Mouse (Mus musculus) embryonic fibroblast, embryonic 13.5 days (primary cell): ENCODE measurements around the gene Kazn. TPM values are rescaled to one million over a fixed set of nuclear protein-coding genes. Genes with fewer than 3 reads are reported as not detected.

Experiments used
- H3K27ac ChIP-seq: 2 replicates; pipeline ENCODE4 v1.5.1; 2012; ENCODE audit warnings: low read length, control low read depth, inconsistent platforms; ENCODE audit not compliant: insufficient read depth
- H3K4me1 ChIP-seq: 2 replicates; pipeline ENCODE4 v1.6.1; 2011; ENCODE audit warnings: low read length; ENCODE audit not compliant: control insufficient read depth, insufficient read depth
- H3K4me3 ChIP-seq: 2 replicates; pipeline ENCODE4 v1.5.1; 2011; ENCODE audit warnings: mild to moderate bottlenecking, control low read depth, low read length; ENCODE audit not compliant: insufficient read depth
- CTCF ChIP-seq: IDR thresholded peaks from 2 replicates; pipeline ENCODE4 v1.5.1; 2011; ENCODE audit warnings: mild to moderate bottlenecking, control low read depth, low read length, moderate library complexity, borderline replicate concordance; ENCODE audit not compliant: insufficient read depth
- POLR2A ChIP-seq: IDR thresholded peaks from 2 replicates; pipeline ENCODE4 v1.6.1; 2011; ENCODE audit warnings: low read depth, mild to moderate bottlenecking, control low read depth, low read length, moderate library complexity
- polyA plus RNA-seq: library from polyadenylated mRNA; stranded (reverse); fragments of >200 nt; gene quantifications from 2 replicates; pipeline ENCODE4 v1.2.4, GENCODE M21; 2011; ENCODE audit warnings: low read depth; ENCODE audit not compliant: missing spikeins, insufficient read length

The Kazn gene
- polyA plus RNA-seq, 1 experiment, result 14.4 TPM

DNA sequence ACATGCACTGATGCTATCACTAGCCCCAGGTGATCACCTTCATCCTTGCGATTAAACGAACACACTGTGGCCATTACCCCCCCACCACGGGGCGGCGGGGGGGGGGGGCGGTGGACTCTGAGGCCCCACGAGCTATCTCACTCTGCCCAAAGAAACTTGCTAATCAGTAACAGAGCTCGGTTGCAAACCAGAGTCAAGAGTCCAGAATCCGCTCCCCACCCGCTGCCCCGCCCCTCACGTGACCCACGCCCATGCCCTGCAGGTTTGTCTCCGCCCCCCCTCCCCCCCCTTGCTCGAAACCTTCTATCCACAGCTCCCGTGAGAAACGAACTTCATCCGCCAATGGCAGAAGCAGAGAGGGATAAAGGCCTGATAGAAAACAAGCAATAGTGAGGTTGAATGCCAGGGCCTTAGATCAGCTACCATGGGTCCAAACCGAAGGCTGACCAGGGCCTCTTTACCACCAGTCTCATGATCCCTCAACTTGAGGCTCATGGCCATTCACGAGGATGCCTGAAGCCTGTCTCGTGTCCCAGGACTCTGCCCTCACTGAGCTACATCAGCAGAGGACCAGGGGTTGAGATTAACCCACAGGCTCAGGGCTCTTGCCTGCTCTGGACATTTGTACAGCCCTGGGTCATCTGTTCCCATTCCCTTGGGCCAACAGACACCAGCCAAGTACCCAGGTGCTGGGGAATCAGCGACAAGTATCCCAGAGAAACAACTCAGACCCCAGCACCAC is 186.6 kb downstream of the Kazn start:
- no peak overlapping the region for H3K27ac ChIP-seq
- no peak for TF ChIP-seq POLR2A
- no peak for TF ChIP-seq CTCF
- H3K4me3 ChIP-seq, result no peak overlapping the region
- H3K4me1 ChIP-seq, result no peaks in the 10 kb centered on the region

Other genes with a start within 250 kb of the Kazn start
- not detected in 2 replicates for gene Fhad1, start 224.3 kb downstream of the Kazn start, polyA plus RNA-seq
- 2.1 and 3.5 TPM in 2 replicates for gene Tmem51, start 155.1 kb downstream of the Kazn start, polyA plus RNA-seq